Mouse (Mus musculus) heart, postnatal 0 days (tissue): ENCODE measurements around the gene Zfp12. TPM values are rescaled to one million over a fixed set of nuclear protein-coding genes. Genes with fewer than 3 reads are reported as not detected.

Source experiments
- ATAC-seq: fragments of 200-750 bp; cut with Nextera tagmentation; 2 replicates; pipeline ENCODE4 v1.8.0; 2017; ENCODE audit warnings: low read depth, moderate number of reproducible peaks, moderate library complexity; ENCODE audit not compliant: insufficient read depth
- DNase-seq: peaks from one replicate; pipeline ENCODE4 v3.0.0-alpha.2; 2016; ENCODE audit warnings: low spot score
- H3K27ac ChIP-seq: fragments of 300-500 bp; sonication (generic); 2 replicates; pipeline ENCODE4 v1.5.1; 2014; ENCODE audit warnings: low read depth, mild to moderate bottlenecking
- H3K27me3 ChIP-seq: fragments of 300-500 bp; sonication (generic); 2 replicates; pipeline ENCODE4 v1.6.1; 2014; ENCODE audit warnings: low read length, mixed read lengths; ENCODE audit not compliant: control insufficient read depth, insufficient read depth
- H3K36me3 ChIP-seq: fragments of 300-500 bp; sonication (generic); replicated peaks from 2 replicates; pipeline ENCODE4 v1.6.1; 2014; ENCODE audit warnings: low read length, mixed read lengths; ENCODE audit not compliant: control insufficient read depth, insufficient read depth
- H3K4me1 ChIP-seq: fragments of 300-500 bp; sonication (generic); 2 replicates; pipeline ENCODE4 v1.6.1; 2014; ENCODE audit warnings: antibody characterized with exemption; ENCODE audit not compliant: control insufficient read depth, insufficient read depth
- H3K4me2 ChIP-seq: fragments of 300-500 bp; sonication (generic); 2 replicates; pipeline ENCODE4 v1.6.1; 2014; ENCODE audit warnings: low read depth, mild to moderate bottlenecking, low read length, moderate library complexity
- H3K4me3 ChIP-seq: fragments of 300-500 bp; sonication (generic); 2 replicates; pipeline ENCODE4 v1.5.1; 2014; ENCODE audit warnings: low read depth, low read length
- H3K9ac ChIP-seq: fragments of 300-500 bp; sonication (generic); replicated peaks from 2 replicates; pipeline ENCODE4 v1.6.1; 2014; ENCODE audit warnings: low read depth, low read length, mixed read lengths
- H3K9me3 ChIP-seq: fragments of 300-500 bp; sonication (generic); replicated peaks from 2 replicates; pipeline ENCODE4 v1.6.1; 2016; ENCODE audit warnings: low read length; ENCODE audit not compliant: control insufficient read depth
- CTCF ChIP-seq: IDR thresholded peaks from 2 replicates; pipeline ENCODE4 v1.5.1; 2016; ENCODE audit warnings: antibody characterized with exemption, control low read depth, low read depth
- EP300 ChIP-seq: IDR thresholded peaks from 2 replicates; pipeline ENCODE4 v1.6.1; 2016; ENCODE audit warnings: antibody characterized with exemption, low read depth
- WGBS: fragments of 180-500 bp; shearing (Covaris S2); extraction: QIAGEN DNeasy Blood & Tissue Kit; methylation state at CpG from one replicate; pipeline ENCODE4 v1.1.7; 2014; 5-methylcytosine and 5-hydroxymethylcytosine counted together
- polyA plus RNA-seq: library from polyadenylated mRNA; unstranded; fragments of >200 nt; fragmentation: Nextera tagmentation; extraction: Ambion mirVana; gene quantifications from 2 replicates; pipeline ENCODE4 v1.2.1, GENCODE M21; 2015
- total RNA-seq: library from RNA; depleted of rRNA; stranded (reverse); fragments of >200 nt; gene quantifications from 2 replicates; pipeline ENCODE4 v1.2.3, GENCODE M21; 2014; ENCODE audit warnings: low replicate concordance

Zfp12 gene
- total and polyA plus RNA-seq, 2 experiments from 2014 or later: 3.6 to 7.8 TPM

- ATAC-seq (no peak), DNase-seq (no peak)
- Histone ChIP-seq H3K9me3 (no peaks in the 10 kb centered on the region), H3K4me1 (peaks cover 15% of the 10 kb centered on the region), H3K4me2 (no peak overlapping the region), H3K4me3 (no peak overlapping the region), H3K27ac (no peak overlapping the region), H3K36me3 (no peaks in the 10 kb centered on the region), H3K9ac (no peak overlapping the region), H3K27me3 (peaks cover 7% of the 10 kb centered on the region; the same call in 1 of the 2 replicates)
- TF ChIP-seq CTCF (no peak), EP300 (no peak)
- WGBS: 73% methylated on average over 3 of the region's 3 CpGs
These were observed 37.1 kb downstream of the Zfp12 start for GRCm38 (mm10) chr5:143272108-143272507.

DNA sequence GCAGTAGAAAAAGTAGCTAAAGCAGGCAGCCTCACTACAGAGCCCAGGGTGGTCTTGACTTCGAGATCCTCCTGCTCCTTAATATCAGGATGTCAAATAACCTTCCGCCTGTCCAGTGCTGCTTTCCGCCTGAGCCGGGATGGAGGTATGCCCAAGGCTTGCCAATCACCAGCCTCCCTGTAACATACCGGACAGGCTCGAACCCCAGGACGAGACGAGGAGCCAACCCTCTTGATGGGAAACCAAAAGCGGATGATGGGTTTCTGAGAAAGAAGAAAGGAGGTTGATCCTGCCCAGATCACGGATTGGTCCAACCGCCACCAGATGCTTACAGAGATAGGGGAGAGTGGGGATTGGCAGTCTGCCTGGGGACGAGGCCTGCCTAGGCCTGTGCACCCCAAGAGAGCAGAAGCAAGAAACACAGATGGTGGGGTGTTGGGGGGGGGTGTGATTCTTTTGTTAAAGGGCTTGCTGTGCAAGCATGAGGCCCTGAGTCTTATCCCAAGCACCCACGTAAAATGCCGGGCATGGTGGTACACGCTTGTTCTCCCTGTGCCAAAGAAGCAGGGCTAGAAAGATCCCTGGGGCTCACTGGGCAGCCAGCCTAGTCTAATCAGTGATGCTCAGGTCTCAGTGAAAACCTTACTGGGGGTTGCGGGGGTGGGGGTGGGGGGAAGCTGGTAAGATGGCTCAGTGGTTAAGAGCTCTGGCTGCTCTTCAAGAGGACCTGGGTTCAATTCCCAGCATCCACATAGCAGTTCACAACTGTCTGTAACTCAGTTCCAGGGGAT is 37.8 kb downstream of the Zfp12 start:
- Histone ChIP-seq H3K36me3 (no peaks in the 10 kb centered on the region), H3K9me3 (no peaks in the 10 kb centered on the region), H3K4me1 (peaks cover 15% of the 10 kb centered on the region), H3K4me2 (no peak overlapping the region), H3K27me3 (peaks cover 9% of the 10 kb centered on the region; the same call in 1 of the 2 replicates), H3K27ac (no peak overlapping the region), H3K9ac (no peak overlapping the region), H3K4me3 (no peak overlapping the region)
- WGBS: 82% methylated on average over 16 of the region's 16 CpGs
- TF ChIP-seq CTCF: no peak
- TF ChIP-seq EP300: no peak
- no peak for DNase-seq
- no peak for ATAC-seq

GRCm38 (mm10) chr5:143275761-143276160 is 40.8 kb downstream of the Zfp12 start:
- DNase-seq: no peak
- peaks cover 1% of the 10 kb centered on the region; the same call in 1 of the 2 replicates for H3K4me1 ChIP-seq
- no peak overlapping the region for H3K27ac ChIP-seq
- no peak overlapping the region for H3K4me3 ChIP-seq
- no peak for ATAC-seq
- TF ChIP-seq EP300 (no peak), CTCF (no peak)
- no peak overlapping the region for H3K9ac ChIP-seq
- H3K27me3 ChIP-seq: peaks cover 26% of the 10 kb centered on the region; the same call in 1 of the 2 replicates
- no peak overlapping the region for H3K4me2 ChIP-seq
- WGBS: 47% methylated on average over 5 of the region's 5 CpGs
- no peaks in the 10 kb centered on the region for H3K36me3 ChIP-seq
- no peaks in the 10 kb centered on the region for H3K9me3 ChIP-seq

GRCm38 (mm10) chr5:143279247-143279646 is 44.3 kb downstream of the Zfp12 start:
- Histone ChIP-seq H3K27me3 (peaks cover 26% of the 10 kb centered on the region; the same call in 1 of the 2 replicates), H3K9ac (no peak overlapping the region), H3K27ac (no peak overlapping the region), H3K9me3 (no peaks in the 10 kb centered on the region), H3K4me3 (no peak overlapping the region), H3K36me3 (no peaks in the 10 kb centered on the region), H3K4me2 (no peak overlapping the region), H3K4me1 (no peaks in the 10 kb centered on the region)
- 40% methylated on average over 10 of the region's 10 CpGs for WGBS
- ATAC-seq (no peak), DNase-seq (no peak)
- TF ChIP-seq EP300 (no peak), CTCF (no peak)

DNA sequence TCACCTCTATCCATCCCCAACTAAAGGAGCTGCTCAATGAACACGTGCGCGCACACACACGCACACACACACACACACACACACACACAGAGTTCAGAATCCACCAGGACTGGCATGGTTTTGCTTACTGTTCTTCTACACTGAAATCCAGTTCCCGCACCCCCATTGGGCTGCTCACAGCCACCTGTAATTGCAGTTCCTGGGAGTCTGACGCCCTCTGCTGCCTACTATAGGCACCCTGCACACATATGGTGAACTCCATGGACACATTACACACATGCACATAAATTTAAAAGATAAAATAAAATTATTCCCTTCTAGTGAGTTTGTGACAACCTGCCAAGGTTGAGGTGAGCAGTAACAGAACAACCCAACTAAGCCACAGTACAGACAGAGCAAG is 49.8 kb downstream of the Zfp12 start:
- DNase-seq: no peak

More for the DNA sequence above, 49.8 kb downstream of the Zfp12 start:
- no peak overlapping the region for H3K4me3 ChIP-seq
- 48% methylated on average over 6 of the region's 6 CpGs for WGBS
- no peaks in the 10 kb centered on the region for H3K4me1 ChIP-seq
- H3K36me3 ChIP-seq: no peaks in the 10 kb centered on the region
- TF ChIP-seq EP300: no peak
- no peak for TF ChIP-seq CTCF
- no peak for ATAC-seq
- H3K9ac ChIP-seq: no peak overlapping the region
- peaks cover 53% of the 10 kb centered on the region for H3K27me3 ChIP-seq
- no peak overlapping the region for H3K4me2 ChIP-seq
- no peak overlapping the region for H3K27ac ChIP-seq
- no peaks in the 10 kb centered on the region for H3K9me3 ChIP-seq
